Mouse (Mus musculus) subcutaneous adipose tissue, adult 2 months (tissue): Measurements from ENCODE around the gene Tomm70a. TPM values are rescaled to one million over a fixed set of nuclear protein-coding genes. Genes with fewer than 3 reads are reported as not detected.

ENCODE experiments used
- polyA plus RNA-seq: library from polyadenylated mRNA; depleted of rRNA; stranded (reverse); fragments of >200 nt; gene quantifications from 2 replicates; pipeline ENCODE4 v1.2.3, GENCODE M21; 2012; ENCODE audit warnings: low replicate concordance; rRNA removed

Tomm70a gene
- 13.1 and 14.6 TPM in 2 replicates for polyA plus RNA-seq

DNA sequence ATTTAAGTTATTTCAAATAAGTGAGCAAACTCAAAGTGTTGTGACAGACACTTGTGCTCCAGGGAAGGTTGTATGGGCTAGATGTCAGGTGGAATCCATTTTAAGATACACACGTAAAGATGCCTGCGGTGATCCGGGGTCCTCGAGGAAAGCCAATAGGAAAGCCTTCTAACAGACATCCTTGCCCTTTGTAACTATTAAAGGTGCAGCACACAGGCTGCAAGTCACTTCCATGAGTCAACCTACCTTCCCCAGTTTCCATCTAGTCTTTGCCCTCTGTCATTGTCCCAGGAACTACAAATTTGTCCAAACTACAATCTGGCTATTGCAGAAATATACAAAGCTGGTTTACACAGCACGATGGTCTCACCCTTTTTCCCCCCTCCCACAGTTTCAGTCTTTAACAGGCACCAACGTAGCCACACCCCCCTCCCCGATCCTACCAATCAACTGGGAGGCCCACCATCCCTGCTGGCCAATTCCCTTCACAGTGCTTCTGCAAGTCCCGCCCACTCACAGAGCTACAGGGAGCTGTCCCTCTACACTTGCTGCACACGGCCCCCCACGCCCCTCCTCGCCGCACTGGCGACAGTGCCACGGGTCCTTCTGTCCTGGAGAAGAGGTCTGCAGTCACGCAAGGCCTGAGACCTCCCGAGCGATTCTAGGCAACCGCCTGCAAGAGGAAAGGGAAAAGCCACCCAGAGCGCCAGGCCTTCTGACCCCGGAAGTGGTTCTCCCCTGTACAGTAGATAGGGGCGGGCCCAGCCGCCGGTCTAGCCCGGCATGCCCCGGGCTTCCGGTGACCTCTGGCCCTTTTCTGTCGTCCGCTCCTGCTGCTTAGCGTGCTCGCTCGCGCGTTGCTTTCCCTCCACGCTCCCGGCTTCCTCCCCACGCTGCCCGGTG lies at the start of gene Tomm70a:
Tomm70a (plus strand) TSS at position 791 of the 903 bp plus-strand sequence.

DNA sequence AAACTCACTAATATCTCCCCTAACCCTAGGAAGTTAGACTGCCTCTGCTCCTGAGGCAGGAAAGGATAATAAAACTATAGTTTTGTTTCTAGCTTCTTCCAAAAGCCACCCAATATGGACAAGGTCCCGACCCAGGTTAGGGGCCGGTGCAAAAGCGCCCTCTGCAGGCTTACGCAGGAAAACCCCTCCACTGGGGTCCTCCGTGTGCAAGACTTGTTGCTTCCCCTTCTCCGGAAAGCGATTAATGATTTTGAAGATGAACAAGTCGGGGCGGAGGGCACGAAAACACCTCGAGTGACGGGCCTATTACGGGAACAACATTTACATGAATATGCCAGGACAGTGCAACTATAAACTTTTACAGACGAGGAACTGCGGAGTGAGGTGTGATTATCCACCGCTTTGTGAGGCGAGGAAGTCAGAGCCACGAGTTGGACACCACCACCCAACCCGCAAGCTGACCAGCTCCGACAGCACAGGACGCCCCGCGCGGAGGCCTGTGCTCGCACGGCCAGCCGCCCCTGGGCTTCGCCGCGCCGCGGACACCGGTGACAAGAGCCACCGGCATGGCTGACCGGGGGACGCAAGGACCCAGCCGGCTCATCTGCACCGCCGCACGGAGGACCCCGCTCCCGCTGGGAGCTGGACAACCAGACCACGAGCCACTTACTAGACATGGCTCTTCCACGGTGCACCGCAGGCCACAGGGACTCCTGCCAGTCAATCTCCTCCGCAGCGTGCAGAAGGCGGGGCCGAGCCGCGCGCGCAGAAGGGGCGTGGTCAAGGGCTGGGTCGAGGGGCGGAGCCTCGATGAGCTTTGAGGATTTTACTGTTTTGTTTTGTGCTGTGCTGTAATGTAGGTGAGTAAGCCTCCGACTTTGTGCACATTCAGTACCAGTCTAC lies 45.4 kb downstream of the Tomm70a start, which contains the start of gene Nit2:
Nit2 (minus strand) TSS at position 731 of the 903 bp plus-strand sequence.

Other genes starting within 250 kb of the Tomm70a start
- gene Tmem45a, start 235.5 kb upstream of the Tomm70a start, polyA plus RNA-seq, result 3.1 and 10.8 TPM in 2 replicates
- gene Lnp1, start 193.6 kb upstream of the Tomm70a start, polyA plus RNA-seq, result not detected in 2 replicates
- not detected in 2 replicates for gene Tmem45a2, start 50.3 kb upstream of the Tomm70a start, polyA plus RNA-seq
- 27.7 and 31.3 TPM in 2 replicates for gene Nit2, start 45.6 kb downstream of the Tomm70a start, polyA plus RNA-seq
- gene Tbc1d23, start 109.8 kb downstream of the Tomm70a start, polyA plus RNA-seq, result 15.7 and 16.0 TPM in 2 replicates
- not detected in 2 replicates for gene Tmem30c, start 171.2 kb downstream of the Tomm70a start, polyA plus RNA-seq
- 13.3 and 22.8 TPM in 2 replicates for gene Filip1l, start 231.4 kb downstream of the Tomm70a start, polyA plus RNA-seq